Mouse (Mus musculus) midbrain, embryonic 16.5 days (tissue): ENCODE data around the gene Erc2. TPM values are rescaled to one million over a fixed set of nuclear protein-coding genes. Genes with fewer than 3 reads are reported as not detected.

Experiments
- ATAC-seq: fragments of 200-750 bp; cut with Nextera tagmentation; 2 replicates; pipeline ENCODE4 v1.8.0; 2017; ENCODE audit warnings: moderate TSS enrichment
- H3K27ac ChIP-seq: fragments of 300-500 bp; sonication (generic); 2 replicates; pipeline ENCODE4 v1.5.1; 2014; ENCODE audit warnings: mild to moderate bottlenecking, low read length, mixed read lengths
- H3K27me3 ChIP-seq: fragments of 300-500 bp; sonication (generic); 2 replicates; pipeline ENCODE4 v1.6.1; 2014; ENCODE audit warnings: low read depth, low read length, mixed read lengths; ENCODE audit not compliant: control insufficient read depth, insufficient read depth
- H3K36me3 ChIP-seq: fragments of 300-500 bp; sonication (generic); 2 replicates; pipeline ENCODE4 v1.6.1; 2014; ENCODE audit warnings: mild to moderate bottlenecking, low read length, moderate library complexity, mixed read lengths; ENCODE audit not compliant: control insufficient read depth, insufficient read depth
- H3K4me1 ChIP-seq: fragments of 300-500 bp; sonication (generic); 2 replicates; pipeline ENCODE4 v1.6.1; 2014; ENCODE audit warnings: mild to moderate bottlenecking, low read length, mixed read lengths; ENCODE audit not compliant: control insufficient read depth, insufficient read depth
- H3K4me2 ChIP-seq: fragments of 300-500 bp; sonication (generic); 2 replicates; pipeline ENCODE4 v1.6.1; 2014; ENCODE audit warnings: mild to moderate bottlenecking, low read length, mixed read lengths
- H3K4me3 ChIP-seq: fragments of 300-500 bp; sonication (generic); 2 replicates; pipeline ENCODE4 v1.5.1; 2014; ENCODE audit warnings: low read depth, mild to moderate bottlenecking, low read length, moderate library complexity, mixed read lengths
- H3K9ac ChIP-seq: fragments of 300-500 bp; sonication (generic); 2 replicates; pipeline ENCODE4 v1.6.1; 2014; ENCODE audit warnings: low read depth, low read length, mixed read lengths
- H3K9me3 ChIP-seq: fragments of 300-500 bp; sonication (generic); replicated peaks from 2 replicates; pipeline ENCODE4 v1.6.1; 2014; ENCODE audit warnings: mild to moderate bottlenecking, low read length, mixed read lengths; ENCODE audit not compliant: control insufficient read depth, poor library complexity, severe bottlenecking
- WGBS: fragments of 180-500 bp; shearing (Covaris S2); extraction: QIAGEN DNeasy Blood & Tissue Kit; methylation state at CpG from one replicate; pipeline ENCODE4 v1.1.7; 2014; 5-methylcytosine and 5-hydroxymethylcytosine counted together
- polyA plus RNA-seq: library from polyadenylated mRNA; unstranded; fragments of >200 nt; fragmentation: Nextera tagmentation; extraction: Ambion mirVana; gene quantifications from 2 replicates; pipeline ENCODE4 v1.2.1, GENCODE M21; 2015

Gene Erc2
- polyA plus RNA-seq, 1 experiment from 2014 or later: 94.2 TPM

DNA sequence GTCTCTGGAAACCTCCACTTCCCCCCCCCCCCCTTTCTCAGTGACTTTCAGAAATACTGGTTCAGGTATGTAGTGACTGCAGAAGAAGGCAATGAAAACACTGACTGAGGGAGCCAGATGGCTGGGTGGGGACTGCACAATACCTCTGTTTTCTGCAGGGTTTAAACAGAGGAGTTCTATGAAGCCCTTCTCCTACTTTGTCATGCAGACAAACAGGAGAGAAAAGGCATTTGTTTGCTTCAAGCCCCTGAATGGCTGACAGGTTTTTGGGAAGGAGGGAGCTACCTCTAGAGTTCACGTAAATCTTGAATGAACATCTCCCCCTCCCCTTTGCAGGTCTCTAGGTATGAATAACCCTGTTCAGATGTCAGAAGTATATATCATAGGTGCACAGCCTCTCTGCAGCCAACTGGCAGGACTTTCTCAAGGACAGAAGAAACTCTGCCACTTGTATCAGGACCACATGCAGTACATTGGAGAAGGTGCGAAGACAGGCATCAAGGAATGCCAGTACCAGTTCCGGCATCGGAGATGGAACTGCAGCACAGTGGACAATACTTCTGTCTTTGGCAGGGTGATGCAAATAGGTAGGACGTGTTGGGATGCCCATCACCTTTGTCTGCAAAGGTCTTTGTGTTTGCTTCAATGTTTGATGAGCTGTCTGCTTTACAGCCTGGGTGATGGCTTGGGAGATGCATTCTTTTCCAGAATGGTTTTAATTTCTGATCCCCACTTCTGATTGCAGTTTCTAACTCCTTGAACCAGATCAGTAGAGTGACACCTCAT lies 890.8 kb downstream of the Erc2 start:
- Histone ChIP-seq H3K9me3 (no peaks in the 10 kb centered on the region), H3K27me3 (peaks cover 15% of the 10 kb centered on the region), H3K4me3 (no peak overlapping the region), H3K36me3 (no peaks in the 10 kb centered on the region), H3K4me2 (no peak overlapping the region; the same call in 1 of the 2 replicates), H3K27ac (no peak overlapping the region), H3K4me1 (peaks cover 31% of the 10 kb centered on the region), H3K9ac (no peak overlapping the region)
- no peak for ATAC-seq
- 73% methylated on average over 5 of the region's 5 CpGs for WGBS

DNA sequence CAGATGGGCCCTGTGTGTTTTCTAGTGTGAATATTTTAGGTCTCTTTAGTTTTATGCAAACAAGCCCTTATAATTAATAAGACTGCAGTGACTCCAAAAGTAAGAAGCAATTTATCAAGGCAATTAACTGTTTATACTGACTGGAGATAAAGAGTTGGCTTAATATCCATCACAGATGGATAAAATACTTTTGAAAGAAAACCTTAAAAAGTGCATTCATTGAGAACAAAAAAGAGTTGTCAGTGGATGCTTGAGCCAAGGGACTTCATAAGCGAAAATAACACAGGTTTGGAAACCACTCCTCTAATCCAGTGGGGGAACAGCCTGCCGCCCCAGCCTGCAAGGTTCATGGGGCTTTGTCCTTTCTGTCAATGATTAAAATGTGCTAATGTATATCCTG lies 891.9 kb downstream of the Erc2 start:
- no peak for ATAC-seq
- Histone ChIP-seq H3K27me3 (peaks cover 8% of the 10 kb centered on the region), H3K9ac (no peak overlapping the region), H3K27ac (no peak overlapping the region), H3K36me3 (no peaks in the 10 kb centered on the region), H3K4me2 (no peak overlapping the region), H3K4me3 (no peak overlapping the region), H3K9me3 (no peaks in the 10 kb centered on the region), H3K4me1 (peaks cover 25% of the 10 kb centered on the region)
- WGBS: 33% methylated on average over 2 of the region's 2 CpGs

DNA sequence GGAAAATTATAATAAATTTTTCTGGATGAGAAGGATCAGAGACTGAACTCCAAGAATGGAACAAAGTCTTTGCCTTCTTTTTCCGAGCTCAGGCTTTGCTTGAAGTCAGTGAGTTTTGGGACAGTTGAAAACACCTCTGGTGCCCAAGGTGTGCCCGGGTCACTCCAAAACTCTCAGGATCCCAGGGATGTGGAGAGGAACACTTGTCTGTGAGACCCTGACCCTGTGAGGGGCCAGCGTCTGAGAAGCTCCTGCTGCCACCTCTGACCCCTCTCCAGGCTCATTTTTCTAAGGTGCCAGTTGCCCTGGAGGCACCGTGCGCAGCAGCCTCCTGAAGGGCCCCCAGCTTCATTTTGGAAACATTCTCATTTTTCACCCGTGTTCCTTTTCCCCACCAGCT lies 893.1 kb downstream of the Erc2 start:
- Histone ChIP-seq H3K36me3 (no peaks in the 10 kb centered on the region), H3K4me3 (no peak overlapping the region), H3K9ac (no peak overlapping the region), H3K27me3 (peaks cover 8% of the 10 kb centered on the region), H3K4me1 (peaks cover 14% of the 10 kb centered on the region), H3K4me2 (no peak overlapping the region), H3K9me3 (no peaks in the 10 kb centered on the region), H3K27ac (no peak overlapping the region)
- ATAC-seq: no peak
- WGBS: 49% methylated on average over 6 of the region's 6 CpGs

DNA sequence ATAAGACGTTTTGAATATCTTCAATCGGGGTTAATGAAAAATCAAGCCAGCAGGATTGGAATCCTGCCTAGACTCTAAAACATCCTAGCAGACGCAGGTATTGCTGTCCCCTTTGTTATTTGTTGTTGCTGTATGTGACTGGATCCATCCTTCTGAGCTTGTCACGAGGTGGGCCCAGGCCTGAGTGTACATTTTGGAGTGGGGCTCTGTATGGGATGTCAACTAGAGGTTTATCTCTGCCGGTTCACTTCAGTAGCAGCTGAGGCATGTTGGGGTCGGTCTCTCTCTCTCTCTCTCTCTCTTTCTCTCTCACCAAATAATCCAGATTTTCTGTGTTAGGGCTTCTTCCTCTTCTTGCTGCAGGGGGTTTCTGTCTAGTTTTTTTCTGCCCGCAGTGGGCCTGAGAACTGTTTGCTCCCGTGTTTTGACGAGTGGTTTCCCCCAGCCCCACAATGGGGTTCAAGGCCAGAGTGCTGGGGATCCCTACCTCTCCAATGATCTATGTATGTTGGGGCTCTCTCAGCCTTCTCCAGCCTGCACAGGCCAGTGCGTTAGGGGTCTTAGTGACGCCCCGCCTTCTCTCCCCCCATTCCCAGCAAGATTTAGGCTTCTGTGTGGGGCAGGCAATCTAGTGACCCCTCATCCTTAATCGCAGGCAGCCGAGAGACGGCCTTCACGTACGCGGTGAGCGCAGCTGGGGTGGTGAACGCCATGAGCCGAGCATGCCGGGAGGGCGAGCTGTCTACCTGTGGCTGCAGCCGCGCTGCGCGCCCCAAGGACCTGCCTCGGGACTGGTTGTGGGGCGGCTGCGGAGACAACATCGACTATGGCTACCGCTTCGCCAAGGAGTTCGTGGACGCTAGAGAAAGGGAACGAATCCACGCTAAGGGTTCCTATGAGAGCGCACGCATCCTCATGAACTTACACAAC lies 895.7 kb downstream of the Erc2 start:
- Histone ChIP-seq H3K27me3 (peaks cover 4% of the 10 kb centered on the region), H3K9ac (no peak overlapping the region), H3K4me2 (no peak overlapping the region), H3K4me3 (no peak overlapping the region), H3K27ac (no peak overlapping the region), H3K9me3 (no peaks in the 10 kb centered on the region), H3K36me3 (no peaks in the 10 kb centered on the region), H3K4me1 (no peaks in the 10 kb centered on the region)
- WGBS: 58% methylated on average over 39 of the region's 39 CpGs
- no peak for ATAC-seq

DNA sequence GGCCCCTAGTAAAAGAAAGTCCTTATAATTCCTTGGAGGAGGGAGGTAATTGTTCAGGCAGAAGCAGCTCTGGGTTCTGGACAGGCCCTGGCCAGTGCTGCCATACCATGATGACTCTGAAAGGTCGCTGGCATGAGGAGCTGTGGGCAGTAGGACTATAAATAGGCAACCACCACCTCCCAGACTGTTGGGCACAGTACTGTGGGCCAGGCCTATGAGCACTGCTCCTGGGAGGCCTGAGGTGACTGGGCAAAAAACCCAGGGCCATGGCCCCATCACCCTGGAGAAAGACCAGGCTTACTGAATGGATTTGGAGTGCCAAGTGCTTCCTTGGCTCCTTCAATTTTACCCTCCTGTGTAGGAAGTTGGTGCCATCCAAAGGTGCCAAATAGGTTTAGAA lies 898.9 kb downstream of the Erc2 start:
- Histone ChIP-seq H3K9me3 (no peaks in the 10 kb centered on the region), H3K27ac (no peak overlapping the region), H3K9ac (no peak overlapping the region), H3K27me3 (no peaks in the 10 kb centered on the region), H3K4me2 (no peak overlapping the region), H3K4me3 (no peak overlapping the region), H3K4me1 (no peaks in the 10 kb centered on the region), H3K36me3 (no peaks in the 10 kb centered on the region)
- 82% methylated on average over 1 of the region's 1 CpGs for WGBS
- no peak for ATAC-seq

DNA sequence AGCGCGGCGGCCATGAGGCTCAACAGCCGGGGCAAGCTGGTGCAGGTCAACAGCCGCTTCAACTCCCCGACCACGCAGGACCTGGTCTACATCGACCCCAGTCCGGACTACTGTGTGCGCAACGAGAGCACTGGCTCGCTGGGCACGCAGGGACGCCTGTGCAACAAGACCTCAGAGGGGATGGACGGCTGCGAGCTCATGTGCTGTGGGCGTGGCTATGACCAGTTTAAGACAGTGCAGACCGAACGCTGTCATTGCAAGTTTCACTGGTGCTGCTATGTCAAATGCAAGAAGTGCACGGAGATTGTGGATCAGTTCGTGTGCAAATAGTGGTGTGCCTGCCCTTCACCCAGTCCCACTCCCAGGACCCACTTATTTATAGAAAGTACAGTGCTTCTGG lies 900.4 kb downstream of the Erc2 start:
- H3K4me1 ChIP-seq: no peaks in the 10 kb centered on the region
- no peaks in the 10 kb centered on the region for H3K27me3 ChIP-seq
- no peak for ATAC-seq
- no peak overlapping the region for H3K9ac ChIP-seq
- no peak overlapping the region for H3K4me2 ChIP-seq
- H3K9me3 ChIP-seq: no peaks in the 10 kb centered on the region
- WGBS: 85% methylated on average over 21 of the region's 21 CpGs
- H3K4me3 ChIP-seq: no peak overlapping the region
- no peak overlapping the region for H3K27ac ChIP-seq
- H3K36me3 ChIP-seq: no peaks in the 10 kb centered on the region

DNA sequence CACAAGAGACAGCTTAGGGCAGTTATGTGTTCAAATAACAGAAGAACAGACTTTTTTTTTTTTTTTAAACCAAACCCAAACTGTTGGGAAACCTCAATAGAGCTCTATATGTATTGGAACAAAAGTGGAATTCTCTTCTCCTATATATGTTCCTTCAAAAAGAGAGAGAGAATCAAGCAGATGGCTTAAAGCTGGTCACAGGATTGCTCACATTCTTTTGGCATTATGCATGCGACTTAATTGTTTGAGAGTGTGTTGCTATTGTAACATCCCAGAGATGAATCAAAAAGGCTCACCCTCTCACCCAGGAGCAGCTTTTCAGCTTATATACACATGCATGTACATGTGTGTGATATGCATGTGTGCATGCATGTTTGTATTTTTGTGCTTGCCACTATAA lies 903.3 kb downstream of the Erc2 start:
- Histone ChIP-seq H3K4me1 (no peaks in the 10 kb centered on the region), H3K36me3 (no peaks in the 10 kb centered on the region), H3K9me3 (no peaks in the 10 kb centered on the region), H3K27ac (no peak overlapping the region), H3K27me3 (no peaks in the 10 kb centered on the region; the same call in 1 of the 2 replicates), H3K4me3 (no peak overlapping the region), H3K9ac (no peak overlapping the region), H3K4me2 (no peak overlapping the region)
- 58% methylated on average over 1 of the region's 1 CpGs for WGBS
- ATAC-seq: no peak
